Mouse (Mus musculus) mouse embryonic stem cell (cell line): Measurements from ENCODE around the gene Itih5.

ENCODE experiments used
- in situ Hi-C, 2 experiments: fragments of 300-500 bp; cut with MboI; formaldehyde crosslinking; loops; 1 replicate in 1 of 2; 3 replicates in 1 of 2; pipeline ENCODE4 v1.14.3; 2019 to 2020; ENCODE audit warnings: low sequenced_read_pairs in 2 of 2, low pct_unique_long_range_greater_than_20kb in 1 of 2, mixed read lengths in 1 of 2; ENCODE audit not compliant: unreplicated experiment in 1 of 2

Gene Itih5

GRCm38 (mm10) chr2:10157184-10157583 is 3.8 kb downstream of the Itih5 start:
- in situ Hi-C loops, result no loop called here

- in situ Hi-C loops, result no loop called here
Measured at GRCm38 (mm10) chr2:10162011-10162410, 8.6 kb downstream of the Itih5 start.

- in situ Hi-C loops, result no loop called here
Measured at GRCm38 (mm10) chr2:10166635-10167034, 13.3 kb downstream of the Itih5 start.

- in situ Hi-C loops, result no loop called here
Measured at GRCm38 (mm10) chr2:10167283-10167682, 13.9 kb downstream of the Itih5 start.

- in situ Hi-C loops, result no loop called here
Measured at GRCm38 (mm10) chr2:10168016-10168415, 14.6 kb downstream of the Itih5 start.

GRCm38 (mm10) chr2:10169991-10170390 is 16.6 kb downstream of the Itih5 start:
- in situ Hi-C loops, result no loop called here

GRCm38 (mm10) chr2:10193553-10193952 is 40.2 kb downstream of the Itih5 start:
- in situ Hi-C loops, result no loop called here

GRCm38 (mm10) chr2:10195162-10195561 is 41.8 kb downstream of the Itih5 start:
- in situ Hi-C loops, result no loop called here

- in situ Hi-C loops, result no loop called here
Measured at GRCm38 (mm10) chr2:10199326-10199725, 46.0 kb downstream of the Itih5 start.

- in situ Hi-C loops, result no loop called here
Measured at GRCm38 (mm10) chr2:10200736-10201285, 47.4 kb downstream of the Itih5 start.

- in situ Hi-C loops, result no loop called here
Measured at GRCm38 (mm10) chr2:10204301-10204700, 50.9 kb downstream of the Itih5 start.

- in situ Hi-C loops, result no loop called here
Measured at GRCm38 (mm10) chr2:10213468-10213867, 60.1 kb downstream of the Itih5 start.

- in situ Hi-C loops, result no loop called here
Measured at GRCm38 (mm10) chr2:10215876-10216565, 62.6 kb downstream of the Itih5 start.

- in situ Hi-C loops, result no loop called here
Measured at GRCm38 (mm10) chr2:10216566-10217247, 63.3 kb downstream of the Itih5 start.

- in situ Hi-C loops, result no loop called here
Measured at GRCm38 (mm10) chr2:10221862-10222261, 68.5 kb downstream of the Itih5 start.

- in situ Hi-C loops, result no loop called here
Measured at GRCm38 (mm10) chr2:10226907-10227306, 73.5 kb downstream of the Itih5 start.

GRCm38 (mm10) chr2:10231971-10232370 is 78.6 kb downstream of the Itih5 start:
- in situ Hi-C loops, result no loop called here

GRCm38 (mm10) chr2:10236554-10236953 is 83.2 kb downstream of the Itih5 start:
- in situ Hi-C loops, result no loop called here

- in situ Hi-C loops, result no loop called here
Measured at GRCm38 (mm10) chr2:10242970-10243369, 89.6 kb downstream of the Itih5 start.

GRCm38 (mm10) chr2:10250441-10250840 is 97.1 kb downstream of the Itih5 start:
- in situ Hi-C loops, result no loop called here
